Mouse (Mus musculus) embryo, embryonic 11.5 days (tissue): ENCODE results near the gene Pdf.
A peak's percentile ranks its signal among the peaks of the same experiment; 100 is the strongest.
"Not testable (repeated sequence)": the region's sequence is repeated elsewhere in the genome, so short reads cannot be mapped to it uniquely, and the experiment has no call there.

ENCODE experiments used
- DNase-seq: peaks from one replicate; pipeline ENCODE4 v3.0.0-alpha.2; 2012; ENCODE audit warnings: low read depth, low spot score

Gene Pdf

DNA sequence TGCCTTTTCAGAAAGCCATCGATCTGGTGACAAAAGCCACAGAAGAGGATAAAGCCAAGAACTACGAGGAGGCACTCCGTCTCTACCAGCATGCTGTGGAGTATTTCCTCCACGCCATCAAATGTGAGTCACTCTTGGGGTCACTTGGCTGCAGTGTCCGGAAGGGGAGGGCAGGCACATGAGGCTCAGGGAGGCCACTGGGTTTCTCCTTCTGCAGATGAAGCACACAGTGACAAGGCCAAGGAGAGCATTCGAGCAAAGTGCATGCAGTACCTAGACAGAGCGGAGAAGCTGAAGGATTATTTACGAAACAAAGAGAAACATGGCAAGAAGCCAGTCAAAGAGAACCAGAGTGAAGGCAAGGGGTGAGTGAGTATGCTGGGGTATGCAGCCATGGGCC, 11.8 kb downstream of the Pdf start:
- no peak for DNase-seq

DNA sequence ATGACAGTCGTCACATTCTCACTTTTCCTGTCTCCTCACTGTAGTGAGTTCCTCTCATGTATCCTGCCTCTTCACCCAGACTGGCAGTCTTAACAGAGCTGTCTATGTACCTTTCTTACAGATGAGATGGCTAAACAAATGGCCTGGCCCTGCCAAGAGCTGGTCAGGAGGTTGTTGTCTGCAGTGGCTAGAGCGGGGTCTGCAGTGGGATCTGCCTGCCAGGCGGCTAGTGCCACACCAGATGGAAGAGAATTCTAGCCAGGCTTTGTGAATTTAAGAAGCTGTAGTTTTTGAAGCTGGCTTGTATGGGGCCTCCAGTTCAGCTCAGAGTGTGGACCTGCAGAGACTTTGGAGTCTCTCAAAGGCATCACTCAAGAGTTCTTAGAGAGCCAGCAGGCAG, 12.8 kb downstream of the Pdf start:
- DNase-seq, result no peak

DNA sequence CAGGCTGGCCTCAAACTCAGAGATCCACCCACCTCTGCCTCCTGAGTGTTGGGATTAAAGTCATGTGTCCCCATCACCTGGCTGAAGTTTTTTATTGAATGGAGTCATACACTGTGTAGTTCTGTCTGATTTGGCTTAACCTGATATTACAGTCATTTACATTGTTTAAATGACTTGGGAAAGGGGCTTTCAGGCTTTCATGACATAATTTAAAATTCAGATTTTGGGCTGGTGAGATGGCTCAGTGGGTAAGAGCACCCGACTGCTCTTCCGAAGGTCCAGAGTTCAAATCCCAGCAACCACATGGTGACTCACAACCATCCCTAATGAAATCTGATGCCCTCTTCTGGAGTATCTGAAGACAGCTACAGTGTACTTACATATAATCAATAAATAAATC, 14.8 kb downstream of the Pdf start:
- not testable (repeated sequence) for DNase-seq

DNA sequence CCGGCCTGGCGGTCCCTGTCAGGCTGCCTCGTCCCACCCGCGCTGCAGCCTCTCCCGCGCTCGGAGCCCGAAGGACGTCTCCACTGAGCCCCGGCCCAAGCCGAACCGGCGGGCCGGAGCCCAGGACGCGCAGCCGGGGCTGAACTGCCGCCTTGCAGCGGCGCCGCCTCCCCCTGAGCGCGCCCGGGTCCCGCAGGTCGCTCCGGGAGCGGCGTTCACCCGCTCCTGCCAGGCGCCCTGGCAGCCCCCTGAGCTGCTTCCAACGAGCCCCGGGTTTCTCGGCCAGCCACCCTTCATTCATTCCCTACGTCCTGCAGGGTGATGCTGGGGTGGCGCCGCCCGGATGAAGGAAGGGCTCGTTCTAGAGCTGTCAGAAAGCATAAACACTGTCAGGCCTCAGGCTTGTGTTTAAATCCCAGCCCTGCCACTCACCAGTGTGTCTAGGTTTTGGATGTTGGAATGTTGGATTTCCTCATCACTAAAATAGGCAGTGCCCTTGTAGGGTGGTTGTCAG, 16.8 kb downstream of the Pdf start:
- DNase-seq, result no peak

DNA sequence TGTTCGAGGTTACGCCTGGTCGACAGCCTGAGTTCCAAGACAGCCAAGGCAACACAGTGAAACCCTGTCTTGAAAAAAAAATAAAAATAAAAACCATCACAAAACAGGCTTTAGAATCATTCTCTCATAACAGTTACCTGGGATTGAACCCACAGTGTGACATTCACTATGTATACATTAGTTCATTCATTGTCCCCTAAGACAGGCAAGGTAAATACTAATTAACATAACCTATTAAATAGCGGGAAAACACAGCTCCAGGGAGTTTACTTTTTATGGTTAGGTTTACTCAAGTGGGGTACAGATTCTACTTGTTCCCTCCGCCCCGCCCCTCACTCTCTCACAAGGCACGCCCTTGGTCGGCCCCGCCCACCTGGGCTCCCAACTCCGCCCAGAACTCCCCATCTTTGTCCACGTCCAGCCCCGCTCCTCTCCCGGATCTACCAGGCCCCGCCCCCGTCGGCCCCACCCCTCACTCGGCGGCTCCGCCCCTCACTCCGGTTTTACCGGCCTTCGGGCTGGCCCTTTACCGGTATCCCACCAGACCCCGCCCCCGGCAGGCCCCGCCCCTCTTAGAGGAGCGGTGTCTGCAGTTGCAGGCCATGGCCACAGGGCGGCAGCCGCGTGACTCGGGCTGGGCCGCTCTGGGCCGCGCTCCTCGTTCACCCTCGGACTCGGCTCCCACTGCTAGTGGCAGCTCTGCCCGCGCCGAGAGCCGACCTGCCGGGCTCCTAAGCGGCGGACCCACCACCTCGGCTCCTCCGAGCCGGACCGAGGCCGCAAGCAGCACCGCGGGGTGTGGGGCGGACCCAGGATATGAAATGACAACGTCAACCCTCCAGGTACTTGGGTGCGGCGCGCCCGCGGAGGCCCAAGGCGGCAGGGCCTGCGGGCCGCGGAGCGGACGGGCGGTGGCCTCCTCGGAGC, 17.5 kb downstream of the Pdf start, which contains the start of gene Vps4a:
Vps4a (plus strand) TSS at position 573 of the 927 bp plus-strand sequence.
- DNase-seq, result peak; percentile 89

DNA sequence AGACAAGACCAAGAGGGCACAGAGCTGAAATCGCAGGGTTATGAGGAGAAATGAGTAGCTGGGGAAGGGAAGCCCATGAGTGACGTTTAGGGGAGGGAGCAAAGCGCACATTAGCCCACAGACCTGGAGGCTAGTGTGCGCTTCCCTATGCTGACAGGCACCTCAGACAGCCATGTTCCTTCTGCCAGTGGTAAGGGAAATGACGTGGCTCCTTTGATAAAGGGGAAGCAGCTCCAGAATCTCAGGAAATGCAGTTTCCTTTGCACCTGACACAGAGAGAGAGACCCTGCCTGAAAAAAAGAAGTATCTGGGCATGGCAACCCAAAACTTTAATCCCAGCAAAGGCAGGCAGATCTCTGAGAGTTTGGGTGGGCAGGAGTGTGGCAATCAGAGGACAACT, 18.4 kb downstream of the Pdf start:
- DNase-seq, result no peak

DNA sequence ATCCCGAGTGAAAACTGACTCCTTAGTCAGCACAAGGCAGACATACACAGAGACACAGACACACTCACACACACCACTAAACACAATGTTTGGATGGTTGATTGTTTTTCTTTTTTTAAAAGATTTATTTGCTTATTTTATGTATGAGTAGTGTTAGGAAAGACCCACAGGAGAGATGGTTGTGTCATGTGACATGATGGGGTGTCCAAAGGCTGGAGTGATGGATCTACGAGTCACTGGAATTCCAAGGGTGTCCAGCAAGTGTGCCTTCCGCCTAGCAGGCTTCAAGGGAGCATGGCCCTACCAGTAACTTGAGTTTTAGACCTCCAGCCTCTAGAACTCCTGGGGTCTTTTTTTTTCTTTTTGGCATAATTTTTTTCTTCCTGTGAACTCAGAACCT, 19.1 kb downstream of the Pdf start:
- DNase-seq, result no peak

DNA sequence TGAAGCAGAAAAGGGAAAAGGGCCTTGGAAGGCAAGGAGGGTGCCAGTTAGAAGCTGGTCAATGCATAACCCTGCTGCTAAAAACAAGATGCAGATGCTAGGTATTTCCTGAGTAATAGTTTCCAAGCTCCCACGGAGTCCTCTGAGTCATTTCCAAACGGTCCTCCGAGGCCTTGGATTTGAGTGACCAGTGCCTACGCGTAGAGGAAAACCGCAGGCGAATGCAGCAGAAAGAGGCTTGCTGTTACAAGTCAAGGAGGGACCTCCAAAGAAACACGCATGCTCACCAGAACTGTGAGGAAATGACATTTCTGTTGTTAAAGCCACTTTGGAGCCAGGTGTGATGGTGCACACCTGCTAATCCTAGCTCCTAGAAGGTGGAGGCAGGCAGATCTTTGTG, 24.9 kb downstream of the Pdf start:
- no peak for DNase-seq

DNA sequence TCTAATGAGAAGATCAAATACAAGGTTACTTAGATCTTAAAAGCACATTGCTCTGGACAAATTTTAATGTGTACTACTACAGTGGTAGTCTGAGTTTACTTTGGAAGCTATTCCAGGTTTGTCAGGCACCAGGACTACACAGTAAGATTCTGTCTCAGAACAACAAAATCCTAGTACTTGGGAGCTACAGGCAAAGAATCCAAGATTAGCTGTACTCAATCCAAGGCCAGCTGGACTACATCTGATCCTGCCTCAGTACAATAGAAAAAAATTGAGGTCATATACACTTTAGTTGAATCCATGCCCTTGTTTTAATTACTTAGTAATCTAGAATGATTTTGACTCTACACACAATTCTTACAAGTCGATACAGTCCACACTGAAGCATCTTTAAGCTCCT, 33.5 kb downstream of the Pdf start:
- DNase-seq, result no peak

DNA sequence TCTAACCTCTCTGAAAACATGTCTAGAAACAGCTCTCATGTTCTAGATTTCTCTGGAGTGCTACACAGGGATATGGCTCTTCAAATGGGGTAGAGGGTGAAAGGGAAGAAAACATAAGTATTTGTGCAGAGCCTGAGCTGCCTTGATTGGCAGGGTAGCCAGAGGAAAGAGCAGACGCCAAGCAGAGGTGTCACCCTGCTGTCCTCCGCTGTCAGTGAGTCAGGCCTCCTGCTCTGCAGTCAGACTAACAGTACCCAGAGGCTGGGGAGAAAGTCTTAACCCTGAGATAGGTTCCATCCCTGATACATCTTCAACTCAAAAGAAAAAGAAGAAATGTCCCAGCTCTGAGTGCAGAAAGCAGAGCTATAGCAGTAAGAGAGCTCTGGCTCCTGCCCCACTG, 35.7 kb downstream of the Pdf start:
- no peak for DNase-seq

DNA sequence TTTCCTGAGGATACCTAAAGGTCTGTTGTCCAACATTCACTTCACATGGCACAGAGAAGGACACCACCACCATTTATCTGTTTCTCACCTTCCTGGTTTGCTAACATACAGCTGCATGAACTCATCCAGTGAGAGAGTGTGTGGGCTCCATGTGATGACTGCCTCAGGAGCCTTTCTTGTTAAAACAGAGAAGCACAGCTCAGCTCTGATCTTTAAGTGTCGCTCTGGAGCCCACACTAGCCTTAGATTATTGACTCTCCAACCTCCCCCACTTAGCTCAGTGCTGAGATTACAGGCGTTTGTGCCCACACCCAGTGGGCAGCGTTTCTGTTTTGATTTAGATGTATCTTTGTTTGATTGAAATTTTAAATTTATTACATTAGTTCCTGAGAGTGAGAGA, 40.6 kb downstream of the Pdf start:
- DNase-seq, result no peak

DNA sequence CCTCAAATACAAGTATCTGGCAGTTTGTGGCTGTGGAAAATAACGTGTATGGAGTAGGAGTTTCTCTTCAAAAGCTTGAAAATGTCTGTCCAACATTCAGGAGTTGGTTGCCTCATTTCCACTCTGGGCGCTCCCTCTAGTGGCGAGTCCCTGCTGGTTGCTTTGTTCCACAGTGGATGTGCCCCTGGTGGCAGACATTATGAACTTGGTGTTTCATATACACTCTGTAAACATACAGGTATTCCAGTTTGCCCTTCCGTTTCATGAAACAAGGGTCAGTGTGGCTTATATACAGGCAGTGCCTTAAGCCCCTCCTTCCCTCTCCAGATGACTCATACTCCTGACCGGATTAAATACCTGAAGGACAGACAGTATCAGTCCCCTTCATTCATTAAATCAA, 45.9 kb downstream of the Pdf start:
- DNase-seq, result peak; percentile 75

DNA sequence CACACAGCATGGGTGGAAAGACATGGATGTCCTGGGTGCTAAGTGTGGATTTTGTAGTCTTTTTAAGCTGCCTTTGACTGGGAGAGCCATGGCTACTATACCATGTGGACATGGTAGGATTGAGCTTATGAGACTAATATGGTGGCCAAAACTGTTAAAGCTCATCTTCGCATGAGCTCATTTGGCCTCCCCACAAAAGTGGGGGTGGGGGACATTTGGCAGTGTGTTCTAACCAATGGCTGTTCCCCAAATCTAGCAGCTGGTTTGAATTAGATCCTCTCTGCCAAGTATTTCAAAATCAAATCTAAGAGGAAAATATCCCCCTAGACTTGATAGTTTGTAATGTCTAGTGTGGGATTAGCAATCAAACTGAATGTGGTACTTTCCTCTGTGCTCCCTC, 49.3 kb downstream of the Pdf start:
- DNase-seq, result no peak

DNA sequence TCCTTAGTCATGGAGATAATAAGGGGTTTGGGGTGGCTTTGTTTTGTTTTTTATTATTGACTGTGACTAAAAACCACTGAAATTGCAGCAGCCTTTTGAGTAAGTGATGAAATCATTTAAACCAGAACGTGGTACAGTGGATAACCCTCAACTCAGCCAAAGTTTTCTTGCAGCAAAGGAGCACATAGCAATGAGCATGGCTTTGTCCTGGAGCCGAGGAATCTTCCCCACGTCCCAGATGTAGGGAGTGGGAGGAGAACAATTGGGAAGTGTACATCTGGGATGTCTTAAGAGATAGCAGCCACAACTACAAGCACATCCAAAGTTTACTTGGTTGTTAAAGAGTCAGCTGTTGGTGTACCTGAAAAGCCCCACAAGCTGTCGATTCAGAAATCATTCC, 51.0 kb downstream of the Pdf start:
- no peak for DNase-seq

DNA sequence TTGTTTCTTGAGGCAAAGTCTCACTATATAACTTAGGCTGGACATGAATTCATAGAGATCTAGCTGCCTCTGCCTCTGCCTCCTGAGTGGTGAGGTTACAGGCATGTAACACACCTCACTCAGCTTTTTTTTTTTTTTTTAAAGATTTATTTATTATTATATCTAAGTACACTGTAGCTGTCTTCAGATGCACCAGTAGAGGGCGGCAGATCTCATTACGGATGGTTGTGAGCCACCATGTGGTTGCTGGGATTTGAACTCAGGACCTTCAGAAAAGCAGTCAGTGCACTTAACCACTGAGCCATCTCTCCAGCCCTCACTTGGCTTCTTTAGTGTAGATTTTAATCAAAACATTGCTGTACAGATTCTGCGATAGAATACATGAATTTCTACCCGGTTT, 52.1 kb downstream of the Pdf start:
- DNase-seq, result not testable (repeated sequence)
